Mouse (Mus musculus) lung, postnatal 36 days (tissue): Measurements from ENCODE around the gene Gm10295.

Experiments
- DNase-seq: peaks from one replicate; pipeline ENCODE4 v3.0.0; 2022; ENCODE audit warnings: mixed read lengths

Gm10295 gene

GRCm38 (mm10) chr7:71351364-71351763, at the start of gene Gm10295:
TSS of gene Gm10295 (minus strand) at chr7:71351485.
- DNase-seq = no peak

GRCm38 (mm10) chr7:71401032-71401431, 49.7 kb upstream of the Gm10295 start:
- no peak for DNase-seq

- DNase-seq = no peak
Observed at GRCm38 (mm10) chr7:71399891-71400632, 48.8 kb upstream of the Gm10295 start.

GRCm38 (mm10) chr7:71398959-71399756, 47.9 kb upstream of the Gm10295 start:
- no peak for DNase-seq

DNA sequence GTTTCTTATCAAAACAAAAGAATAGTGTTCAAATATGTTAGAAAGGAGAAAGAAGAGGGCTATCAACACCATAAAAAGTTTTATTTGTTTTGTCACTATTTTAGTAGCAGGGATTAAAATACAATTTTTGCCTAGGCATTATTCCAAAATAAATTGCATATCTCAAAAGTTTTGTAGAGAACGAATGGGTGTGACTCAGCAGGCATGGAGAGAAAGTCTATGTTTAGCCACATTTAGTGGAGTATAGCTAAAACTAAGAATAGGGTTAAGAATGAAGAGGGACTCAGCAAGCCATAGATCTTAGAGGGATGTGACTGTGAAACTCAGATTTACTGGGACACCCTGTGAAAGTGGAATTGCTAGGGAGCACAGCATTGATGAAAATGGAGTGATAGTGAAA, 47.1 kb upstream of the Gm10295 start:
- DNase-seq = no peak

DNA sequence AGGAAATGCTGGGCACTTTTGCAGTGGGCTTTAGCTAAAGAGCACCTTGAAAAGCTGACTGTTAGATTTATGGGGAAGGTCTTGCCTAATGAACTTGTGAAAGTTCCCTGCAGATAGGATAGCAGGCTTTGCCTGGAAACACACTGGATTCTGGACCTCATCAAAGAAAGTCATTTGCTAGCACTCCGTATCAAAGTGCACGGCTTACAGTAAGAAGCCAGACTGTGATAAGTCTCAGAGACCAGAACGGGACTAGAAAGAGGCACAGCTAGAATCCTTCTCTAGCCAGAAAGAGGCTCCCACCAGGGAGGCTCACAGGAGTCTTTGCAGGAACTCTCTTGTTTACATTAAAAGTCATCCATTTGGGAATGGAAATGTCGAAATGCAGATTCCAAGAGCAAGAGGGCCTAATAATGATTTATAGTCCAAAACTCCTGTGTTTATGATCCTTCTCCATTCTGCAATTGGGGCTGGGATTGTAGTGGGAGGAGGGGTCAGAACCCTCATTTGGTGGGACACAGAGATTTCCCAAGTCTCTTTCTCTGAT, 41.6 kb upstream of the Gm10295 start:
- DNase-seq = no peak

- DNase-seq = peak; percentile 66
Observed at GRCm38 (mm10) chr7:71391333-71391732, 40.0 kb upstream of the Gm10295 start.

DNA sequence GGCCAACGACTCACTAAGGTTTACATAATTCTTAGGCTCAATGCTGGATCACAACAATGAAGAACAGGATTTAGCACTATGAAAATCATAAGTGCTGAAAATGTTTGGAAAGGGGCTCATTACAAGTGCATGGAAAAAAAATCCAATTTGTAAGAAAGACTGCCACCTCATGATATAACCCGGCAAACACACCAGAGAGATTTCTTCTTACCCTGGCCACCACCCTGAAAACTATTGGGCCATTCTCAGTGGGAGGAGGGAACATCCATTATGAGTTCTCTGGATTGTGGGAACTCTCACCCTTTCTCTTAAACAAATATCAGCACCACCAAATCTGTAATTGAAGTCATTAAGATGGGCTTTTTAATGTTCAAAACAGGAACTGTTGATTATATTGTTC, 39.0 kb upstream of the Gm10295 start:
- DNase-seq = no peak

- no peak for DNase-seq
Observed at GRCm38 (mm10) chr7:71386050-71386449, 34.8 kb upstream of the Gm10295 start.

- DNase-seq = no peak
Observed at GRCm38 (mm10) chr7:71384921-71385320, 33.6 kb upstream of the Gm10295 start.

GRCm38 (mm10) chr7:71383341-71384130, 32.3 kb upstream of the Gm10295 start:
- peak; percentile 68 for DNase-seq

DNA sequence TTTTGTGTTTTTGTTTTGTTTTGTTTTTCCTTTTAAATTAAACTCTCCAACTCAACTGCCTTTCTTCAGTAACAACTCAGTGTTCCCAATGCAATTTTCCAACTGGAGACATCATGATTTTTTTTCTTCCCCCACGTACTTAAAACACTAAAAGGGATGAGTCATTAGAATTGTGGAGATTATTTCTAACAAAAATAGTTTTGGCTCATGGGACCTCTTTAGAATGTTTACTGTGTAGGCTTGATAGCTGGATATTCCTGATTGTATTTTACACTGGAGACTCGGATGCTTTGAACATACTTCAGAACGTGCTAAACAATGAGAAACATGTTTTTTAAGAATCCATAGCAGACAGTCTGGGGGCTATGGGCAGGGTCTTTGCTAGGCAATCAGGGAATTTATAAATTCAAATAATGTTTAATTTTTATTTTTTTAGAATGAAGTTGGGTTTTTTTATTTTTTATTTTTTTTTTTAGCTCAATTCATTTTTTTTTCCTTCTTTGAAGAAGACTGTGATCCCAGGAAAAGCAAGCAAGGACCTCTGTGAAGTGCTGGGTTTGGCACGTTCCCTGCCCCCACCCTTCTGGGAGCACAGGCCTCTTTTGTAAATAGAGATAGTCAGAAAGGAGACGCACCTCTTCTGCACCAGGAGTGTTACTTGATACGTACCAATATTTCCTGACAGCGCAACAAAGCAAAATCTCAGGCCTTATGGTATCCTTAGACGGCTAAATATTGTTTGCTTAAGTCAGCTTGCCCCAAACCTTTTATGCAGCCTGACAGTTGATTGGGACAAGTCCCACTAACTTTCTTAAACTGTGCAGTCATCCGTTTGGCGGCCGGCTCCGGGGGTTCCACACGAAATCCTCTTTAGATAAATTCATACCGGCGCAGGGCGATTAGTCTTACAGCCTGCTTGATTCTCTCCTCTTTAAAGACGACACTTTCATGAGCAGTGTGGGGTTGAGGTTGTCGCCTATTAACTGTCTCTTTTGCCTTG, 28.8 kb upstream of the Gm10295 start:
- DNase-seq = no peak

DNA sequence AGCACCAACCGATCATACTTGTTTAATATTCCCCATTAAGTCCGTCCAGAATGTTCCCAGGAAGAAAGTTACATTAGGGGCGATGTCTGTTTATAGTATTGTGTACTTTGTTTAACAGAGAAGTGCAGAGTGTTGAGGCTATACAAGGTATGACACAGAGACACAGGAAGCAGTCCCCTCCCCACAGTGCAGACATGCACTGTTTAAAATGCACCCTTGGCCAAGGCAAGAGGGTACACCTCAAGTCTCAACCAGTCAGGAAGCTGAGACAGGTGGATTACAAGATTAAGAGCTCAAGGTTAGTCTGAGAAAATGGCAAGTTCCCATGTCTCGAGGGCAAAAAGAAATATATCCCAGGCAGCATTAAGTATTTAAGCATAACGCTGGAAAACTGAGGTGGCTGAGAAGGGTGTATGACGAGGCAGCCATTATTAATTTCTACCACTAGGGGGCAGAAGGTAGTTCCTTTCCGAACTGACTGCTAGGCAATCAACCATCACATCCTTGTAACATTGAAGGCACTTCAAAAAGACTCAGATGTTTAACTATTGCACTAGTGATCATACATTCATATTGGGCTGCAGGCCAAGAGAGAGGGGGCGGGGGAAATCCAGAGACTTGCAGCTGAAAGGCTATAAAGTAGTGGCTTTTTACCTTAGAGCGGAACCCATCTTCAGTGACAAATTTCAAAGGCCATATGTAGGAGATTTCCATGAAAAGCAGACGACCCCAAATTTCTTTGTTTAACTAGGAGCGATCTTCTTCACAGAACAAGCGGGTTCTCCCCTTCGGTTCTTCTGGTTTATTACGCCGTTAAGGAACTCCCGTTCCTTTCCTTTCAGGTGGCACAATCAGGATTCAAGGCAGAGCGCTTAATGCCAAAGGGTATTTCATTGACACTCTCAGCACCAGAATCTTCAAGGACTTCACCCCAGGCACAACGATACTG, 27.8 kb upstream of the Gm10295 start:
- peak; percentile 87 for DNase-seq

- DNase-seq = no peak
Observed at GRCm38 (mm10) chr7:71377983-71378382, 26.7 kb upstream of the Gm10295 start.

DNA sequence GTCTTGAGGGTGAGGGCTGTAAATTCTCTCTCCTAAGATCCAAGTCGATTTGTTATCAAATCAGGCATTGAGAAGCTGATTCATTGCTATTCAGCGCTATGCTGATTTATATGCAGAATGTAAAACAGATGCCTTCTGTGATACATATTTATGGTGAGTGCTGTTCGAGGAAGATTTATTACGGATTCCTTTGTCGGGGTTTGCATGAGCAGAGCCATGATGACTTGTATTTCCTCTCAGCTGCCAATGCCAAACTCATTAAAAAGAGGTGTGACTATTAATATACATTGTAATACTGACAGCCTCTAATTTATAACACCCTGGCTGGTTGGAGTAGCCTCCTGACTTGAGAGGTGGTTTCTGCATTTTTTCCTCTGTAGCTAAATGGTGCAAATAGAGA, 22.8 kb upstream of the Gm10295 start:
- no peak for DNase-seq

DNA sequence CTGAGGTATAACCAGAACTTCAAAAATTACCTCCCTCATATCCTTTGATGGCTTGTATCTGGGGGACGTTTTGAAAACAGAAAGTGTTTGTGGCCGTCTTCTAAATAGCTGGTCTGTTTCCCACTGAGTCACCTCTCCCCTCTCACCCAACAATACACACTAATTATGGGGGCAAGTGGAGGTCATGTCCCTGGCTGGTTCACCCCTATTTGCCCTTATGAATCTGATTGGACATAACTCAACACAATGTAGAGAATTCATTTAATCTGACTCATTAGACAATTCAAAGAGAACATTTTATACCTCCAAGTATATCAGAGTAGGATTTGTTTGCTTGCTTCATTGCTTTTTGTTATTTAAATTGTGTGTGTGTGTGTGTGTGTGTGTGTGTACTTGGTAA, 20.6 kb upstream of the Gm10295 start:
- no peak for DNase-seq

GRCm38 (mm10) chr7:71370746-71371145, 19.5 kb upstream of the Gm10295 start:
- DNase-seq = no peak

DNA sequence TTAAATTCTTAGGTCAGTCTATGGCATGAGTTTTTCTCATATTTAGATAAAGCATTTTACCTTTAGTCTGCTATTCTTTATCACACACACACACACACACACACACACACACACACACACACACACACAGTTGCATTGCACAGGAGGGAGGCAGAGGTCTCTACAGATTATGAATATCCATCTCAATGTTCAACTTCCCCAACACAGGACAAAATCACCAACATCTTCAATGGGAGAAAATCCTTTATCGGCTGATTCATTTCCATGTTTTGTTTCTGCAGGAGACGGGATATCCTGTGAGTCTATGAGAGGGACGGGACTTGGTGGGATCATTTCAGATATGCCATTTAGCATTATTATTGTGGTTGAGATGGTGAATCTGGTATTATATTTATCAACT, 18.8 kb upstream of the Gm10295 start:
- no peak for DNase-seq

DNA sequence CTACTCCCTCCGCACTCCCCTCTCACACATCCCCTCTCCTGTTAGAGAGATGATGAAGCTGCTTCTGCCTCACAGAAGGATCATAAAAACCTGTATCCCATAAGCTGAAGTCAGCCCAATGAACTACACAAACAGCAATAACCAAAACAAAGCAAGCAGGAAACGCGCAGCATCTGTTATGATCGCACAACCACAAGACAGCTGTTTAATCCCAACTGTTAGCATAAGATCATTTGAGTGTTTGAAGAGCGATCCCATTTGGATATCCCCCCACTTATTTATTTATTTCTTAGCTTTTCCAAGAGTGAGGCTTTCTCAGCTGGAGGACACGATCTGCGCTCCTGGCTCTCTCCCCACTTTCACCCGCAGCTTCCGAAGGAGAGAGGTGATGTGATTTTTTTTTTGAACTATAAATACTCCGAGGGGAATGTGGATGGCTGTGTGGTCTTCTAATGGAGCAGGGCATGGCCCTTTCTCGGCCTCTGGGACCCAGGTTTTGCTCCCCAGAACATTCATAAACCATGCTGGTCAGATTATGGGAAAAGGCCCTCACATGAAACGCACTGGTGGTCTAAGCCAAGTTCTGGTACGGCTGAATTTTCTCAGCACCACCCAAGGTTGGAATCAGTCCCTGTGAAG, 17.4 kb upstream of the Gm10295 start:
- peak; percentile 85 for DNase-seq

GRCm38 (mm10) chr7:71355596-71355995, 4.3 kb upstream of the Gm10295 start:
- peak; percentile 34 for DNase-seq
